Mouse (Mus musculus) adrenal gland, postnatal 36 days (tissue): ENCODE data around the gene Snrnp200. TPM values are rescaled to one million over a fixed set of nuclear protein-coding genes. Genes with fewer than 3 reads are reported as not detected.
"Not testable (repeated sequence)": the region's sequence is repeated elsewhere in the genome, so short reads cannot be mapped to it uniquely, and the experiment has no call there.

ENCODE experiments used
- DNase-seq, 2 experiments: peaks; one replicate each; pipeline ENCODE4 v3.0.0; 2021; ENCODE audit warnings: mixed read lengths in 1 of 2
- long read RNA-seq, 2 experiments: library from polyadenylated mRNA; stranded (forward); transcript quantifications; one replicate each; pipeline ENCODE4 v2.0.0; 2021; ENCODE audit warnings: borderline sequencing depth in 2 of 2
- total RNA-seq, 2 experiments: library from RNA; stranded (reverse); gene quantifications; 2 replicates each; pipeline ENCODE4 v1.2.3; 2021

The Snrnp200 gene
- total RNA-seq = 10 to 100 TPM; 74.0 to 76.0 TPM
- long read RNA-seq, experiment 1, partial matches to known transcripts = 8 of 16 reads
- long read RNA-seq, experiment 1, other reads (novel, unspliced or antisense) = 8 of 16 reads
- long read RNA-seq, experiment 2, full-length matches to known transcripts = 2 of 3 reads
- long read RNA-seq, experiment 2, partial matches to known transcripts = 1 of 3 reads
- long read RNA-seq, experiment 2, other reads (novel, unspliced or antisense) = 0 of 3 reads

GRCm38 (mm10) chr2:127207547-127208451 is at the start of gene Snrnp200, which contains the start of gene 1810024B03Rik:
Snrnp200 (plus strand) TSS chr2:127208386.
1810024B03Rik (minus strand) TSS chr2:127208280.
- peak; percentile 94 for DNase-seq

- no peak for DNase-seq
Measured at GRCm38 (mm10) chr2:127165675-127166074, 42.5 kb upstream of the Snrnp200 start.

GRCm38 (mm10) chr2:127166261-127166660 is 41.9 kb upstream of the Snrnp200 start:
- DNase-seq = peak in 1 of 2 experiments; percentile 25

GRCm38 (mm10) chr2:127182598-127183381 is 25.4 kb upstream of the Snrnp200 start:
- peak; percentile 82 to 83 for DNase-seq

- DNase-seq = no peak
Measured at GRCm38 (mm10) chr2:127189574-127189973, 18.6 kb upstream of the Snrnp200 start.

- peak; percentile 52 to 68 for DNase-seq
Measured at GRCm38 (mm10) chr2:127204932-127205331, 3.3 kb upstream of the Snrnp200 start.

- not testable (repeated sequence) for DNase-seq
Measured at GRCm38 (mm10) chr2:127205936-127206335, 2.2 kb upstream of the Snrnp200 start.

- no peak for DNase-seq
Measured at GRCm38 (mm10) chr2:127206916-127207315, 1.3 kb upstream of the Snrnp200 start.

GRCm38 (mm10) chr2:127208452-127208769 is 225 bp downstream of the Snrnp200 start:
- DNase-seq = no peak

GRCm38 (mm10) chr2:127210701-127211100 is 2.5 kb downstream of the Snrnp200 start:
- no peak for DNase-seq

- DNase-seq = no peak
Measured at GRCm38 (mm10) chr2:127217746-127218145, 9.6 kb downstream of the Snrnp200 start.

GRCm38 (mm10) chr2:127225261-127225660 is 17.1 kb downstream of the Snrnp200 start:
- DNase-seq = no peak

GRCm38 (mm10) chr2:127237897-127238610 is 29.9 kb downstream of the Snrnp200 start:
- no peak for DNase-seq

GRCm38 (mm10) chr2:127240065-127240464 is 31.9 kb downstream of the Snrnp200 start:
- DNase-seq = no peak

- peak; percentile 98 to 99 for DNase-seq
Measured at GRCm38 (mm10) chr2:127247592-127248333, 39.6 kb downstream of the Snrnp200 start, which contains the start of the genes Ciao1 and Tmem127. Ciao1 (minus strand) TSS chr2:127247816. Tmem127 (plus strand) TSS chr2:127247908.

- DNase-seq = peak; percentile 48 to 59
Measured at GRCm38 (mm10) chr2:127248334-127249004, 40.3 kb downstream of the Snrnp200 start.

GRCm38 (mm10) chr2:127250291-127251008 is 42.3 kb downstream of the Snrnp200 start:
- DNase-seq = no peak

GRCm38 (mm10) chr2:127251457-127251856 is 43.3 kb downstream of the Snrnp200 start:
- DNase-seq = no peak

- DNase-seq = peak; percentile 55 to 60
Measured at GRCm38 (mm10) chr2:127251880-127252527, 43.8 kb downstream of the Snrnp200 start.
